Mouse (Mus musculus) monocyte, adult 5-6 weeks (primary cell): ENCODE measurements around the gene Helb. TPM values are rescaled to one million over a fixed set of nuclear protein-coding genes. Genes with fewer than 3 reads are reported as not detected.

Experiments
- ATAC-seq: fragments of 153-309, 156-312 bp; replicated peaks from 2 replicates; pipeline ENCODE4 v1.8.0; 2017; ENCODE audit warnings: mild to moderate bottlenecking; ENCODE audit not compliant: low TSS enrichment, insufficient number of reproducible peaks, severe bottlenecking, poor library complexity, low FRiP score
- total RNA-seq: library from RNA; stranded (forward); fragments of 200-1000, 200-491, 200-594 nt; gene quantifications from 3 replicates; pipeline ENCODE4 v1.2.3, GENCODE M21; 2017

Gene Helb
- total RNA-seq, 1 experiment from 2014 or later, result 36.8 TPM

DNA sequence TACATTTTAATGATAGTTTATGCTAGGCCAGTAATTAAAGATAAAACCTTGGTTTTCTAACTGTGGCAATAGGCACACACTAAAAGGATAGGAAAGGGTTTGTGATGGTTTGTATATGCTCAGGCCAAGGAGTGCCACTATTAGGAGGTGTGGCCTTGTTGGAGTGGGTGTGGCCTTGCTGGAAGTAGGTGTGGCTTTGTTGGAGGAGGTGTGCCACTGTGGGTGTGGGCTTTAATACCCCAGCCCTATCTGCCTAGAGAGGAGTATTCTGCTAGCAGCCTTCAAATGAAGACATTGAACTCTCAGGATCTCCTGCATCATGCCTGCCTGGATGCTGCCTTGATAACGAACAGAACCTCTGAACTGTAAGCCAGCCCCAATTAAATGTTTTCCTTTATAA lies 12.0 kb downstream of the Helb start:
- ATAC-seq, result no peak

DNA sequence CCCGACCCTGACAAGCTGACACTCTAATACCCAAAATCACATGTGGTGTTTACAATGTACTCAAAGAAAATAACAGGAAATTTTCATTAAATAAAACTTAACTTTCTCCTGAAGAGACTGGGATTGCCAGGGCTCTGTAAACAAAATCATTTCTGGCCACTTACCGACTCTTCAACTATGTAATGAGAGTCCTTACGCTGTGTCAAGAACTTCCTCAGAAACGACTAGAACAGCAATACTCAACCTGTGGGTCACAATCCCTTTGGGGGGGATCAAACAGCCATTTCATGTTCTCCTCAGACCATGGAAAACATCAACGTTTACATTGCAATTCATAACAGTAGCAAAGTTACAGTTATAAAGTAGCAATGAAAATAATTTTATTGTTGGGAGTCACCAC lies 15.2 kb downstream of the Helb start:
- ATAC-seq, result no peak

DNA sequence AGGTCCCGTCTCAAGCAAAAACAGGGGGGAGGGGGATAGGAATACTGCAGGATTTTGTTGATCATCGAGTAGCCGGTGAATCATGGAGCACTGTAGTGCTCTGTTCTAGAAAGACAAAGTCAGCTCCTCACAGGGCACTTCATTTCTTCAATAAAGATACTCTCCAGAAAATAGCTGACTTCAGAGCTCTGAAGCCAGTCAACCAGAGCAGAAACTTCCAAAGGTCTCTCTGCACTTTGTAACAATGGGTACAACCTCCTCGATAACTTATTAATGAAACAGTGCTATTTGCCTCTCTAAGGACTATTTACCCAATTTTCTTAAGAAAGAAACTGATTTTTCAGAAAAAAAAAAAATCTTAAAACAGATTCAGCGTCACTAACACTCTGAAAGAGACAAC lies 17.1 kb downstream of the Helb start:
- no peak for ATAC-seq

DNA sequence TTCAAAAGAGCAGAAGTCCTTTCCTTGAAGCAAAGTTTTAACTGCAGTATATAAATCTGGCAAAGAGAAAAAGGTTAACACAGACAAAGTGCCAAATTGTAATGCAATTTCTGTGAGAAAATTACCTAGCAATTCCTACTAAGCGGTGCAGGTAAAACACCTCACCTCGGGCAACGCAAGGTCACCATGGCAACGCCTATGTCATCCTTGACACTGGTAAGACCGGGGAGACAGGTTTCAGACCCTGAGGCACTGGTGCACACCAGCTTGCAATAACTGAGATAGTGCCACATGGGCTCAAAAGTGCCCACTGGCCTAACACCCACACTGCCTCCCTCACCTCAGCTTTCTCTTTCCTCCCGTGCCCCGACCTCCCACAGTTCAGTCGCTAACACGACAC lies 17.7 kb downstream of the Helb start:
- no peak for ATAC-seq

DNA sequence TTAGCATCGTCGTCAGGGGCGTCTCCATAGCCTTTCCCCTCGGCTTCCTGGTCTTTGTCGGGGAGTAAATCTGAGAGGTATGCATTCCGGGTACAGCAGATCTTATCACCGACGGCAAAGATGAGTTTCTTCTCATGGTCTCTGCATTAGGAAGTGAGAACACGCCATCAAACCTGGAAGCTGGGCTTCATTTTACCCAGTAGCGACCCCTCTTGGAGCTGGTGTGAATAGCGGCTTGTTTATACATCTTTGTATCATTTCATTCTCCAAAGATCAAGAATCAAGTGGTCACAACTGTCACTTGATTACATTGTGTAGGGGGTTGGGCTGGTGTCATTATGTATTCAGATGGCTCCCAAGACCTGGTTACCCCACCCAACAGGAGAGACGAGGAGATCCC lies 20.2 kb downstream of the Helb start:
- ATAC-seq, result no peak

DNA sequence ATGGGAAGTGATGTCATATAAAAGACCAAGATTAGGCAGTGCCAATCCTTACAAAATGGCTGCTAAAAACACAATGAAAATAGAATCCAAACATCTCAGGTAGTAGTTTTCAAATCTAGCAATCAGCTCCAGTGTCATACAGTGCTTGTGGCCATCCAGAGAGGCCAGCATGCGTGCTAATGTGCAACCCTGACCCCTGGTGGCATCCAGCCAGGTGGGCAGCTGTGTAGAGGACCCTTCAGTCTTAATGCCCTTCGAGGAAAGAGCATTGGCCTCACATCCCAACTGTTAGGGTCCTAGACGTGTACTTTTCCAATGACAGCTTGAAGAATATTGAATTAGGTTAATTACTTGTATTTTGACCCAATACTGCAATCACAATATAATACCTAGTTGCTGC lies 34.9 kb downstream of the Helb start:
- no peak for ATAC-seq

DNA sequence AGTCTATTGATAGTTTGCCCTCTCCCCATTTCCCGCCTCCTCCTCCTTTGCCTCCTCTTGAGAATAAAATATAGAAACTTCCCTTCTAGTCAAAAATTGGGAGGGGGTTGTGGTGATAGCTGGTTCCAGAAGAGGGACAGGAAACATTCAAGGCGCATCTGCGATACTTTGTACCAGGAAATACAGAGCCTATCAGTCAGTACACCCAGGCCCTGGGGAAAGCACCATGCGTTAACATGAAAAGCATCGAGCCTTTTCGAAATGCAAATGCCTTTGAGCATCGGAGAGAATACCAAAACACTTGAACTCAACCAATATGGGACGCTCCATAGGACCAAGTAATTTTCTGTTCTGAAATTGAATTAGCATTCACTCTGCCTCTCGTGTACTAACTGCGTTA lies 46.5 kb downstream of the Helb start:
- no peak for ATAC-seq

DNA sequence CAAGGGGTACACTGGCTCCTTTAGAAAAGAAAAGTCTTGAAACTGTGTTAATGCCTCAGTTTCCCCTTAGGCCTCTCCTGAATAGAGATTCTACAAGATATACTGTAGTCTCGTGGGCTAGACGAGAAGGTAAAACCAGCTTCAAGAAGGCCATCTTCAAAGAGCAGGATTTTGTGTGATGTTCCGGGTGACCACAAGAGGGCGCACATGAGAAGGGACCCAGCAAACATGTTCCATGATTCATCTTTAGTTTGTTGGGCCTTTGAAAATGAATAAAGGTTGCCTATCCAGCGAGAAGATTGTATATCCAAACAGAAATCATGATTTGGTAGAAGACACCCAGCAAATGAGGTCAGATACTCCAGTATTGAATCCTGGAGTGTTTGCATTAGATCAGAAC lies 48.4 kb downstream of the Helb start:
- ATAC-seq, result peak; percentile 58; the same call in 1 of the 2 replicates

DNA sequence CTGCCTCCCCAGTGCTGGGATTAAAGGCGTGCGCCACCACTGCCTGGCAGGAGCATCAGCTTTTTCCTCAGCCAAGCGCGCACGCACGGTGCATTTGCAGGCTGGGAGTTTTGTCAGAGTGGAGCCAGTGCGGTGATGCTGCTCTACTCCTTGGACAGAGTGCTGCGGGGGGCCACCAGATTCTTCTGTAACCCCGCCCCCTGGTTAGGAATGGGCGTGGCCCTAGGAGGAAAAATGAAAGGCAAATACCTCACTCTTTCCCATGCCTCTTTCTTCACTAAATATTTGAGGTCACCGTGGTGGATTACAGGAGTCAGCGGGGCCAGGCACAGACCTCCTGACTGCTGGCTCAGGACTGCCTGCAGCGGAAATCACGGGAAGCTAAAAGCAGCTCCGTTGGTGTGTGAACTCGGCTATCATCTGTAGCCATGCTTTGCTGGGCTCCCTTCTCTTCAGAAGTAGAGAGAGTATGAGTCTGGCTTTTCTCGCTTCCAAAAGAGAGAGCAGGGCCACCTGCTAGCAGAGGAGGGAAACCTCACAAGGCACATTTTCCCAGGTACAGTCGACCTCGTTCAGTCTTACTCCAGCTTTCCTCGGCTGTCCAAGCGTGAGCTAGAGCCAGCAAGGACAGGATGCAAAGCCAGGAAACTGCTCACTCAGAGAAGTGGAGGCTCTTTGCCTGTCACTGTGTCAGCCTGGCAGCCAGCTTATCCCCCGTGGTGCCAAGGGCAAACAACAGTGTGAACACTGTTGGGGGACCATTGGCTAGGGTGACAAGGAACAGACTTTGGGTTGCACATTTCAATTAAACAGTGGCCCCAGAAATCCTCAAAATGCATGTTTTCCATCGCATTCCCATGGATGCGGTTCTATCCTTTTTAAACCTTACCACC lies 51.3 kb downstream of the Helb start:
- no peak for ATAC-seq

DNA sequence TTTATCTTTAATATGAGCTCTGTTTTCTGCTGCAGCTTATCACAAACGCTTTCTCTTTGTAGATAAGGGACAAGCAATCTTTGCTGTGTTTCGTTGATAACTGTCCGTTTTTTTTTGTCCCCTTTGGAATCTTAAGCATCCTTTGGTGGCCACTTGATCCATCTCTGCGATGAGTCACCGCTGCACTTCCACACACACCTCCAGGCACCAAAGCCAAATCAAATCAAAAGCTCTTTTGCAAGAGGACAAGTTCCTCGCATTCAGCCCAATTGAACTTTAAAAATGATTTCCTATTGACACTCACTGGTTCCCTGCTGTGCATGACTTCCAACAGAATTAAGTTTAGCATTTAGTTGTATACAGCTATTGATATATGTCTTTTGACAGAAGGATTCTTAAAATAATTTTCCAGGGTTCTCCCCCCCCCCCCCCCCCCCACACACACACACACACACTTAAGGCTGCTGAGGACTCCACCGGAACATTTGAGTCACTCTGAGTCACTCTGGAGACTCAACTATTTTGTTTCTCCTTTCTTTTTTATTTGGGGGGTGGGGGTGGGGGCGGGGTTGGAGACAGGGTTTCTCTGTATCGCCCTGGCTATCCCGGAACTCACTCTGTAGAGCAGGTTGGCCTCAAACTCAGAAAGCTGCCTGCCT lies 52.1 kb downstream of the Helb start:
- no peak for ATAC-seq

DNA sequence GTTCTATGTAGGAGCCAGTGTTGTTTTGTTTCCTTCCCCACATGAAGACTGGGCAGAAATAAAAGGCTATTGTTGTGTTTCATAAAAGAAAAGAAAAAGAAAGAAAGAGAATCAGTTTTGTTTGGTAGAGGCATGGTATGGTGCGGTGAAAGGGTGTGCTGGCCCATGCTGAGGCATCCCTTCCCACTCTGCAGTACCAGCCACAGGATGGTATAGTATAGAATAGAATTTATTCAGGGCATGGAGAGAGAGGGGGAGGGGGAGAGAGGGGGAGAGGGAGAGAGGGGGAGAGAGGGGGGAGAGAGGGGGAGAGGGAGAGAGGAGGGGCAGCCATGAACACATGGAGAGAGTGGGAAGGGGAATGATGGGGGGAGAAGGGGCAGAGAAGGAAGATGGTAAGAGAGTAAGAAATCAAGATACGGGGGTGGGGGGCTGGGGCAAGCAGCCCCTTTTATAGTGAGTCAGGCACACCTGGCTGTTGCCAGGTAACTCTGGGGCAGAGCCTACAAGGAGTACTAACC lies 68.0 kb downstream of the Helb start:
- ATAC-seq, result no peak

DNA sequence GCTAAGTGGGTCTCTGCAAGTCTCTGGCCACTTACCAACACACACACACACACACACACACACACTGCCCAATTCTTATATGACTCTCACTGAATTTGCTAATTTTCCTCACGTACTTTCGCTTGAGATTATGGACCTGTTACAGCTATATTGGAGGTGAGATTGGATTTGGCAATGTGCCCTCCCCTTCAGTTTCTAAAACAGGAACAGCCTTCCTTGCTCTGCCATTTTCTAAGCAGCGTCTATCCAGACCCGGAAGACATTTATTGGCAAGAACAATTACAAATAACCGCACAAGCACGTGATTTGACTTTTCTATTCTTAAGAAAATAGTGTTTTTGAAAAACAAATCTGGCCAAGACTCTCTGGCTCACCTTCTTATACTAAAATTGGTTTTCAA lies 68.5 kb downstream of the Helb start:
- no peak for ATAC-seq

DNA sequence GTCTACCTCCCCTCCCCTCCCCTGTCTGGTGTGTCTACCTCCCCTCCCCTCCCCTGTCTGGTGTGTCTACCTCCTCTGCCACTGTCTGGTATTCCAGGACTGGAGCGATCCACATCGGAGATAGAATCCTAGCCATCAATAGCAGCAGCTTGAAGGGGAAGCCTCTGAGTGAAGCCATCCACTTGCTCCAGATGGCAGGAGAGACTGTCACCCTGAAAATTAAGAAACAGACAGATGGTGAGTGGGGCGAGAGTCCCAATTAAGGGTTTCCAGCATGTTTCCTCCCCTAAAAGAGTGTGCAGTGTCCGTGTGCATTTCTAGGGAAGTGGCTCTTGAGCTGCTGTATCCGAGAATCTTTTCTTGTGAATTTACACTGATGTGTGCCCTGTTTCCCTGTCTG lies 74.6 kb downstream of the Helb start:
- ATAC-seq, result no peak

DNA sequence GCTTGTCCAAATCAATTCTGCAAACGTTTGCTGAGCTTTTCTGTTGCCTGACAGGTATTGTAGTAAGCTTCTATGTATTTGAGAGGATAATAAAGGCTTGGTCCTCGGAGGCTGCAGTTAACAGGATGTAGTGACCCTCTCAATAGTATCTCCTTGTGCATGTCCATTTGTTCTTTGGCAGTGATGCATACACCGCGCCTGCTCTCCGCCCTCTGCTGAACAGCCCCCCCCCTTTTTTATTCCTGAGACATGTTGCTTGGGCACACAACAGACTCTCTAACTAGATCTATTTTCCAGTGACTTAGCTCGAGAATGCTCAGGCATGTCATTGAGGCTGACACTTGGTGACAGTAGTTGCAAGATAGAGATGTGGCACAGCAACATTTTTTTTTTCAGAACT lies 77.0 kb downstream of the Helb start:
- no peak for ATAC-seq

DNA sequence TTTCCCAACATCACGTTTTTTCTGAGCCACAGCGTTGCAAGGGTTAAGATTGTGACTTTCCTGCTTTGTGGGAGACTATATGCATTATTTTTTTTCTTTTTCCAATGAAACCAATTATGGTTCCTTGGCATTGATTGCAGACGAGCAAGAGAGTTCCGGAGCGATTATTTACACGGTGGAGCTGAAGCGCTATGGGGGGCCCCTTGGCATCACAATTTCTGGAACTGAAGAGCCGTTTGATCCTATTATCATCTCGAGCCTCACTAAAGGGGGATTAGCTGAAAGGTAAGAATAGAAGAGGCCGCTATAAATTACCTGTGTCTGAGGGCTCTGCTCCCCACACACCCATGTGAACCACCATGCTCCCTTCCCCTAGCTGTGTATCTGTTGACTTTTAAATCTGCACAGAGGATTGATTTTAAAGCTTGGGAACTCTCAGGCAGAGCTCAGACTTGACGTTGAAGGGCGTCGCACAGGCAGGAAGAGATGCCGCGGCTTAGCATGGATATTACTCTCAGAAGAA lies 77.5 kb downstream of the Helb start:
- ATAC-seq, result no peak

DNA sequence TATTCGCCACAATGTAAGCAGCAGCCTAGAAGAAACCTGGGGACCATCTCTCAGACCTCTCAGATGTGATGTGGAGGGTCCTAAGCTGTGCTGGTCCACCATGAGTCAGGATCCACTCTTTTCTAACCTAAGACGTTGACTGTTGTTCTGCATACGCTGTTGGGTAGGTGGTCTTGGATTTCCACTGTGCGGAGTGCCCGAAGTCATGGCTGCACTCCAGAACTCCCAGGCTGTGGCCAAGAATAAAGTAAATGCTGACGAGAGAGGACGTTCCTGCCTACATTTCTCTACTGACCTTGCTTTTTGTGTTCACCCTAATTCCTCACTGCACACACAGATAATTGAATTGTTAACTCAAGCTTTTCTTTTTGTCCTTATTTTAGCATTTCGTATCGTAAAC lies 78.9 kb downstream of the Helb start:
- no peak for ATAC-seq
